Mouse (Mus musculus): ENCODE data around the gene Atg16l1.

DNA sequence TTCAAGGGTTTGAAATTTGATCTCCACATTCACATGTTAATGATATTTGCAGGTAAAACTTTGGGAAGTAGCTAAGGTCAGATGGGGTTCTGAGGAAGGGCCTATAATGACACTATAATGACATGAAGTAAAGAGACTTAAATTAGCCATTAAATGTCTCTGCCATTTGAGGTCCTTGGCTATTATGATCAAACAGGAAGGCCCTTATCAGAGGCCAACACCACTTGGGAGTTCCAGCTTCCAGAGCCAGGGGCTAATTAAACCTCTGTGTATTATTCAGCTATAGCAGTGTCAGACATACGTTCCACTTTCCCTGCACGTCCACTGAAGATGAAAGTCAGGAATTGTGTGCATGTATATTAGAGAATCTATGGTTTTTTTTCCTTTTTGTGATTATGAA is 70.8 kb downstream of the Atg16l1 start:
- TF ChIP-seq MAFK (IDR thresholded peaks at IDR 0.05; ENCODE audit: insufficient read depth, low read depth, low read length) (no peak), ZNF384 (IDR thresholded peaks at IDR 0.05; ENCODE audit: low read depth, low read length) (no peak), HCFC1 (IDR thresholded peaks at IDR 0.05; ENCODE audit: borderline replicate concordance, insufficient read depth, low read length) (no peak), CHD2 (IDR thresholded peaks at IDR 0.05; ENCODE audit: low read depth, low read length) (no peak), ZC3H11A (IDR thresholded peaks at IDR 0.05; ENCODE audit: borderline replicate concordance, low read depth, low read length) (no peak)
